Mouse (Mus musculus): ENCODE measurements at regions not wholly inside any gene's neighbourhood (a gene's known extent, or its start where the extent isn't known, plus 50 kb on each side); places are given as distances from the start of the nearest gene placed in this dataset.
A peak's percentile ranks its signal among the peaks of the same experiment; 100 is the strongest.
"Not testable (repeated sequence)": the region's sequence is repeated elsewhere in the genome, so short reads cannot be mapped to it uniquely, and the experiment has no call there.

- DNase-seq (ENCODE audit: extremely low spot score, low read depth, low spot score), result no peak
These were observed 738.2 kb upstream of the Map3k7 start for GRCm38 (mm10) chr4:31225741-31226140.

- DNase-seq (ENCODE audit: extremely low spot score, low read depth, low spot score), result no peak
These were observed 694.9 kb upstream of the Map3k7 start for GRCm38 (mm10) chr4:31268825-31269495.

- no peak for DNase-seq (ENCODE audit: extremely low spot score, low read depth, low spot score)
These were observed 689.8 kb upstream of the Map3k7 start for GRCm38 (mm10) chr4:31274131-31274530.

- no peak for DNase-seq (ENCODE audit: extremely low spot score, low read depth, low spot score)
These were observed 673.5 kb upstream of the Map3k7 start for GRCm38 (mm10) chr4:31290301-31290975.

- DNase-seq (ENCODE audit: extremely low spot score, low read depth, low spot score), result no peak
These were observed 670.1 kb upstream of the Map3k7 start for GRCm38 (mm10) chr4:31293752-31294151.

GRCm38 (mm10) chr4:31297848-31298247, 666.0 kb upstream of the Map3k7 start:
- no peak for DNase-seq (ENCODE audit: extremely low spot score, low read depth, low spot score)

GRCm38 (mm10) chr4:31319269-31319668, 644.6 kb upstream of the Map3k7 start:
- peak; percentile 3 for DNase-seq (ENCODE audit: extremely low spot score, low read depth, low spot score)

- DNase-seq (ENCODE audit: extremely low spot score, low read depth, low spot score), result no peak
These were observed 643.0 kb upstream of the Map3k7 start for GRCm38 (mm10) chr4:31320734-31321507.

GRCm38 (mm10) chr4:31323816-31324215, 640.1 kb upstream of the Map3k7 start:
- no peak for DNase-seq (ENCODE audit: extremely low spot score, low read depth, low spot score)

GRCm38 (mm10) chr4:31328798-31329197, 635.1 kb upstream of the Map3k7 start:
- no peak for DNase-seq (ENCODE audit: extremely low spot score, low read depth, low spot score)

GRCm38 (mm10) chr4:31331053-31331452, 632.8 kb upstream of the Map3k7 start:
- DNase-seq (ENCODE audit: extremely low spot score, low read depth, low spot score), result no peak

- no peak for DNase-seq (ENCODE audit: extremely low spot score, low read depth, low spot score)
These were observed 628.2 kb upstream of the Map3k7 start for GRCm38 (mm10) chr4:31335686-31336085.

- no peak for DNase-seq (ENCODE audit: extremely low spot score, low read depth, low spot score)
These were observed 625.9 kb upstream of the Map3k7 start for GRCm38 (mm10) chr4:31337980-31338379.

GRCm38 (mm10) chr4:31343312-31344248, 620.3 kb upstream of the Map3k7 start:
- peak; percentile 79 for DNase-seq (ENCODE audit: extremely low spot score, low read depth, low spot score)

- not testable (repeated sequence) for DNase-seq (ENCODE audit: extremely low spot score, low read depth, low spot score)
These were observed 609.9 kb upstream of the Map3k7 start for GRCm38 (mm10) chr4:31354046-31354445.

GRCm38 (mm10) chr4:31354953-31355352, 608.9 kb upstream of the Map3k7 start:
- DNase-seq (ENCODE audit: extremely low spot score, low read depth, low spot score), result no peak

- no peak for DNase-seq (ENCODE audit: extremely low spot score, low read depth, low spot score)
These were observed 597.7 kb upstream of the Map3k7 start for GRCm38 (mm10) chr4:31366172-31366571.

- no peak for DNase-seq (ENCODE audit: extremely low spot score, low read depth, low spot score)
These were observed 596.9 kb upstream of the Map3k7 start for GRCm38 (mm10) chr4:31367031-31367430.

GRCm38 (mm10) chr4:31370062-31370461, 593.8 kb upstream of the Map3k7 start:
- no peak for DNase-seq (ENCODE audit: extremely low spot score, low read depth, low spot score)

GRCm38 (mm10) chr4:31381069-31381969, 582.6 kb upstream of the Map3k7 start:
- DNase-seq (ENCODE audit: extremely low spot score, low read depth, low spot score), result no peak
